Mouse (Mus musculus) MEL (cell line): ENCODE results near the gene Mogat2.

Experiments
- MEF2A ChIP-seq: IDR thresholded peaks from 2 replicates; pipeline ENCODE4 v1.6.1; 2014; ENCODE audit warnings: low read depth, mild to moderate bottlenecking, inconsistent platforms, low read length, improper control_type of control experiment; ENCODE audit not compliant: poor library complexity, insufficient replicate concordance, severe bottlenecking; ENCODE audit errors: extremely low read depth
- MYB ChIP-seq: IDR thresholded peaks from 2 replicates; pipeline ENCODE4 v1.6.1; 2011; ENCODE audit warnings: mild to moderate bottlenecking, low read depth, low read length, improper control_type of control experiment
- POLR2A ChIP-seq, 2 experiments: IDR thresholded peaks; 2 replicates each; pipeline ENCODE4 v1.6.1; 2011 to 2012; ENCODE audit warnings: low read length in 2 of 2, mild to moderate bottlenecking in 2 of 2, control low read depth in 1 of 2, improper control_type of control experiment in 1 of 2, low read depth in 1 of 2, moderate library complexity in 1 of 2; ENCODE audit not compliant: control insufficient read depth in 1 of 2, insufficient read depth in 1 of 2, poor library complexity in 1 of 2
- USF1 ChIP-seq: IDR thresholded peaks from 2 replicates; pipeline ENCODE4 v1.6.1; 2014; ENCODE audit warnings: low read depth, mild to moderate bottlenecking, inconsistent platforms, low read length, improper control_type of control experiment, moderate library complexity
- ZC3H11A ChIP-seq: IDR thresholded peaks from 2 replicates; pipeline ENCODE4 v1.6.1; 2012; ENCODE audit warnings: low read depth, mild to moderate bottlenecking, inconsistent platforms, low read length, improper control_type of control experiment

- no peak for TF ChIP-seq MEF2A
- TF ChIP-seq ZC3H11A = no peak
- no peak for TF ChIP-seq MYB
- no peak for TF ChIP-seq POLR2A (IDR thresholded peaks at IDR 0.05; ENCODE audit: control insufficient read depth in 1 of 2, insufficient read depth in 1 of 2, low read depth in 1 of 2, low read length in 2 of 2, poor library complexity in 1 of 2)
- no peak for TF ChIP-seq USF1
Measured at GRCm38 (mm10) chr7:99255006-99255405, 16.6 kb upstream of the Mogat2 start.
